Mouse (Mus musculus) forebrain, embryonic 15.5 days (tissue): ENCODE data around the gene Acvr1. TPM values are rescaled to one million over a fixed set of nuclear protein-coding genes. Genes with fewer than 3 reads are reported as not detected.
A peak's percentile ranks its signal among the peaks of the same experiment; 100 is the strongest.

Source experiments
- ATAC-seq: fragments of 200-750 bp; cut with Nextera tagmentation; replicated peaks from 2 replicates; pipeline ENCODE4 v1.8.0; 2017; ENCODE audit warnings: mild to moderate bottlenecking, moderate TSS enrichment, moderate library complexity
- H3K27ac ChIP-seq: fragments of 300-500 bp; sonication (generic); replicated peaks from 2 replicates; pipeline ENCODE4 v1.5.1; 2015; ENCODE audit warnings: mild to moderate bottlenecking, inconsistent platforms
- H3K27me3 ChIP-seq: fragments of 300-500 bp; sonication (generic); 2 replicates; pipeline ENCODE4 v1.6.1; 2015; ENCODE audit warnings: inconsistent platforms
- H3K36me3 ChIP-seq: fragments of 300-500 bp; sonication (generic); 2 replicates; pipeline ENCODE4 v1.6.1; 2015; ENCODE audit warnings: mild to moderate bottlenecking, inconsistent platforms
- H3K4me1 ChIP-seq: fragments of 300-500 bp; sonication (generic); 2 replicates; pipeline ENCODE4 v1.6.1; 2015; ENCODE audit warnings: inconsistent platforms
- H3K4me2 ChIP-seq: fragments of 300-500 bp; sonication (generic); replicated peaks from 2 replicates; pipeline ENCODE4 v1.6.1; 2015; ENCODE audit warnings: mild to moderate bottlenecking, inconsistent platforms
- H3K4me3 ChIP-seq: fragments of 300-500 bp; sonication (generic); 2 replicates; pipeline ENCODE4 v1.5.1; 2015; ENCODE audit warnings: mild to moderate bottlenecking, inconsistent platforms
- H3K9ac ChIP-seq: fragments of 300-500 bp; sonication (generic); replicated peaks from 2 replicates; pipeline ENCODE4 v1.6.1; 2015; ENCODE audit warnings: mild to moderate bottlenecking, inconsistent platforms
- H3K9me3 ChIP-seq: fragments of 300-500 bp; sonication (generic); 2 replicates; pipeline ENCODE4 v1.6.1; 2016; ENCODE audit warnings: inconsistent platforms
- WGBS: fragments of 180-500 bp; shearing (Covaris S2); methylation state at CpG from one replicate; pipeline ENCODE4 v1.1.7; 2015; ENCODE audit warnings: mixed read lengths; 5-methylcytosine and 5-hydroxymethylcytosine counted together
- polyA plus RNA-seq: library from polyadenylated mRNA; unstranded; fragments of >200 nt; fragmentation: Nextera tagmentation; extraction: Ambion mirVana; gene quantifications from 2 replicates; pipeline ENCODE4 v1.2.1, GENCODE M21; 2015

Acvr1 gene
- polyA plus RNA-seq, 1 experiment from 2014 or later = 7.9 TPM

DNA sequence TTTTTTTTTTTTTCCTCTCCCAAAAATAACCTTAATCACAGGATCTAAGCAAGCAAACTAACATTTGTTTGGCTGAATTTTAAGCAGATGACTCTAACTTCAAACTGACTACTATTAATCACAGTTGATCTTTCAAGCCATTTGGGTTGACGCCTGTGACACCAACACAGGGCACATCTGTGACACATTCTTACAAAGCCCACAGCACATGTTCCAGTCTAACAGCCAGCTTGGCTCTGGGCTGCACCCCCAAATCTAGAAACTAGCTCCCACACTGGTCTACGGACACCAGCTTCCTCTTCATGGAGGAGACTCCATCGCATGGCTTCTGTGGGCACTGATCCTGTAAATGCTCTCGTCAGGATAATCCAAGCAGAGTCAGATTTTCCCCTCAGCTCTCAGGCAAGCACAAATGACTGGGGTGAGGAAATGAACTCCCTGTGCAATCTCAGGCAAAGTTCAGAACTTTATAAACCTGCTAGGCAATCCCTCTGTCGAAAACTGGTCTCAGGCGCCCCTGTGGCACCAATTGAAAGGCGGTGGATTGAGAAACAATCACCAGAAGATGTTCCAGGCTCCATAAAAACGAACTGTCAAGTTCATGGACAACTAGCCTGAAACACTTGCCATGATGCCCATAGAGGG, 110.0 kb downstream of the Acvr1 start:
- Histone ChIP-seq H3K27ac (no peak overlapping the region), H3K4me2 (no peak overlapping the region), H3K4me1 (no peaks in the 10 kb centered on the region), H3K9me3 (no peaks in the 10 kb centered on the region), H3K36me3 (peaks cover 24% of the 10 kb centered on the region), H3K9ac (no peak overlapping the region), H3K4me3 (no peak overlapping the region), H3K27me3 (no peaks in the 10 kb centered on the region)
- ATAC-seq = no peak
- 93% methylated on average over 8 of the region's 8 CpGs for WGBS

DNA sequence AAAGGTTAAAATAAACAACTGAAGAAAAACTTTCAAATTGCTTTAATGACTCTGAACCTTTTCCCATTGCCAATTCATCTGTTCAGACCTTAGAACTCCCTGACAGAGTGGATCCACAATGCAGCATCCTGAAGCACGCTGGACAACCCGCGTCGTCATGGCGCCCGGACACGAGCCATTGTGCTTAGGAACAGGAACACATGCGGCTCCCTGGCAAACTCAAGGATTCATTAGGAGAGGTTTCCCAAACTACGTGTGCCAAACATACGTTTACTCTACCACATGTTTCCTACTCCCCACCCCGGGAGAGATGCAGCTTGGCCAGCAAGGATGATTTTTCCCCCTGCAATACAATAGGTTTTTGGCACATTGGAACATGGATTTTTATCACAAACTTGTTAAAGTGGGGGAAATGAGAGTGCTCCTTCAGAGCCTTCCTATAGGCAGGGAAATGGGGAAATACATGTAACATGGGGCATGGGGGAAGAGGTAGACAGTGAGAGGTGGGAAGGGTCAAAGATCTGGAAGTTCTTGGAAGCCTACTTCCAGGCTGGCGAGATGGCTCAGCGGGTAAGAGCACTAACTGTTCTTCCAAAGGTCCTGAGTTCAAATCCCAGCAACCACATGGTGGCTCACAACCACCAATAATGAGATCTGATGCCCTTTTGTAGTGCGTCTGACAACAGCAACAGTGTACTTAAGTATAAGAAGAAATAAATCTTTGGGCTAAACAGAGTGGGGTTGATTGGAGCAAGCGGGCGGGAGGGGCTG, 112.7 kb downstream of the Acvr1 start:
- no peak overlapping the region for H3K27ac ChIP-seq
- no peak overlapping the region for H3K9ac ChIP-seq
- H3K36me3 ChIP-seq = peaks cover 17% of the 10 kb centered on the region
- H3K9me3 ChIP-seq = no peaks in the 10 kb centered on the region
- no peak overlapping the region for H3K4me2 ChIP-seq
- 84% methylated on average over 16 of the region's 16 CpGs for WGBS
- H3K27me3 ChIP-seq = no peaks in the 10 kb centered on the region
- H3K4me3 ChIP-seq = no peak overlapping the region
- no peak for ATAC-seq
- no peaks in the 10 kb centered on the region for H3K4me1 ChIP-seq

DNA sequence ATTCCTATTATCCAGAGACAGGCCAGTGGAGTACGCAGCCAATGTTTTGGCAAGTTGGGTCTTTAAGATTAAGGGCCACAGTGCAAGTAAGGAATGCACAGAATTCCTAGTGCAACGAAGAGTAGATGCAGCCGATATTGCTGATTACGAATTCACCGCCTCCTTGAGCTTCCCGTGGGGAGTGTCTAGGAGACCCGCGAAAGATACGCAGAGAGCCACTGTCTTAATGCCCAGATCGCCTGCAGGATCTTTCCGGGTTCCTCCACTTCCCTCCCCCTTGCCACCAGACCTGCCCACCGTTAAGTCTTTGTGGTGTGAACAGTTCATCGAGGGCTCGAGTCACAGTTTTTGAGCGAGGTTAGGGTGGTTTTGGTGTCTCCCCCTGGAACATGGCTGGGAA, 120.0 kb downstream of the Acvr1 start:
- Histone ChIP-seq H3K4me2 (no peak overlapping the region), H3K4me3 (no peak overlapping the region), H3K27me3 (no peaks in the 10 kb centered on the region), H3K27ac (no peak overlapping the region), H3K4me1 (no peaks in the 10 kb centered on the region), H3K36me3 (peaks cover 20% of the 10 kb centered on the region), H3K9me3 (no peaks in the 10 kb centered on the region), H3K9ac (no peak overlapping the region)
- 95% methylated on average over 15 of the region's 15 CpGs for WGBS
- ATAC-seq = no peak

DNA sequence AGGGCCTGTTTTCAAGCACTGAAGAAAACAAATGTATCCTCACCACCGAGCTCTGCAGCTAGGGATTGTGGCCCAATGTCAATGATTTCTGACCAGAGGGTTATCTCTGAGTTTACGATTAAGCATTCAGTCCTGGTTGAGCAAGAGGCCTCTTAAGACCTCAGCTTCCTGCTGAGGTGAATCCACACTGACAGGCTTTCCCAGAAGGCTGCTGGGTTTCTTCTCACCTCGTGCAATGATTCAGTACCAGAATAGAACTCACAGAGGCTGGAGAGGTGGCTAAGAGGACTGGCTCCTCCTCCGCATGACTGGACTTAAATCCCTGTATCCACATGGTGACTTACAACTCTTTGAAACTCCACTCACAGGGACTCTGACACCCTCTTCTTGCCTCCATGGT, 123.8 kb downstream of the Acvr1 start:
- Histone ChIP-seq H3K36me3 (peaks cover 19% of the 10 kb centered on the region), H3K9me3 (no peaks in the 10 kb centered on the region), H3K4me3 (no peak overlapping the region), H3K27ac (no peak overlapping the region), H3K4me1 (no peaks in the 10 kb centered on the region), H3K4me2 (no peak overlapping the region), H3K27me3 (no peaks in the 10 kb centered on the region), H3K9ac (no peak overlapping the region)
- WGBS = 76% methylated on average over 4 of the region's 4 CpGs
- no peak for ATAC-seq

DNA sequence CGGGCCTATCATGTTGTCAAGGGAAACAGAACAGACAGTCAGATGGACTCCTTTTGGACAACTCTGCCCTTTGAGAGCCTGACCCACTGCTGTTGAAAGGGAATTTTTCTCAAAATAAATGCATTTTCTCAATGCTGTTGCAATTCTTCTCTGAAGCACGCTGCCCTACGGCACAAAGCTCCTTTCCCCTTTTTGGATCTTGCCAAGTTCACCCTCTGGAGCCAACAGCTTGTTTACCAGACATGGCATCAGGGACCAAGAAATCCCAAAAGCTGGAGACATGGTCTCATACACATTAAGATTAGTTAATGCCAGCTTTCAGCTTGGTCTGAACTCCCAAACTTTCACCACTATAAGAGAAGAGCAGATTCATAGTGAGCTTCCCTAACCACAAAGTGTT, 130.0 kb downstream of the Acvr1 start:
- no peak overlapping the region for H3K9ac ChIP-seq
- no peak overlapping the region for H3K4me2 ChIP-seq
- ATAC-seq = no peak
- H3K36me3 ChIP-seq = no peaks in the 10 kb centered on the region; the same call in none of the 2 replicates
- H3K9me3 ChIP-seq = no peaks in the 10 kb centered on the region
- H3K4me1 ChIP-seq = no peaks in the 10 kb centered on the region
- H3K4me3 ChIP-seq = no peak overlapping the region
- no peaks in the 10 kb centered on the region for H3K27me3 ChIP-seq
- 75% methylated on average over 3 of the region's 3 CpGs for WGBS
- no peak overlapping the region for H3K27ac ChIP-seq

DNA sequence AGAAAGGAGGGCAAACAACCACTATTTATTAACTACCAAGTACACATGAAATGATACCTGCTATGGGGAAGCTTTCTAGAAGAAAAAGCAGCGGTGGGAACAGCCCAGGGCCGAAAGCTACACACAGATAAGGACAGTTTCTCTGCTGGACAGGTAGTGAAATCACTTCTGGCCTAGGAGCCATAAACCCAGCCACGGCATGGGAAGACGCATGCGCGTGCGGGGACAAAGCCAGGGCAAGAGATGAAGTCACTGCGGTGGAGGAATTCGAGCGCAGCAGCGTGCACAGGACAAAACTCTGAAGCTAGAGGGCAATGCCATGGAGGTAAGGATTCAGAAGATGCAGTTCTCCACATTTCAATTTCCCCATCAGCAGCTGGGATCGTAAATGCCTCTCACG, 131.4 kb downstream of the Acvr1 start:
- Histone ChIP-seq H3K4me2 (no peak overlapping the region), H3K9ac (no peak overlapping the region), H3K9me3 (no peaks in the 10 kb centered on the region), H3K4me1 (no peaks in the 10 kb centered on the region), H3K4me3 (no peak overlapping the region), H3K36me3 (no peaks in the 10 kb centered on the region; the same call in none of the 2 replicates), H3K27ac (no peak overlapping the region), H3K27me3 (no peaks in the 10 kb centered on the region)
- WGBS = 91% methylated on average over 13 of the region's 13 CpGs
- no peak for ATAC-seq

DNA sequence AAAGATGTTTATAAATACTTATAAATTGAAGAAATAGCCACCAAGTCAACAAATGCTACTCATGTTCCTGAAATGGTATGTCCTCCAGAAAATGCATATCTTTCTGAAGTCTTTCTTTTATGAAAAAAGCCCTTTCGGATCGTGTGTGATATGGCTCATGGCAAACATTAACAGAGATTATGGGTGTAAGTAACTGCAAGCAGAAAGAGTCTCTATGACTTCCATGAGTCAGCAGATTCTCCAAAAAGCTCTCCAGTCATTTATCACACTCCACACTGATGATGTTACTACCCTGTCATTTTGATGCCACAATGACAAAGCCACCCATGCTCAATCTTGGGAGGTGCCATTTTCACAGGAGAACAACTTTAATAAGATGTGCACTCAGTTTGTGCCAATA, 132.5 kb downstream of the Acvr1 start:
- Histone ChIP-seq H3K9ac (no peak overlapping the region), H3K4me2 (no peak overlapping the region), H3K36me3 (no peaks in the 10 kb centered on the region; the same call in none of the 2 replicates), H3K27me3 (no peaks in the 10 kb centered on the region), H3K4me3 (no peak overlapping the region), H3K4me1 (no peaks in the 10 kb centered on the region), H3K9me3 (no peaks in the 10 kb centered on the region), H3K27ac (no peak overlapping the region)
- no peak for ATAC-seq
- 86% methylated on average over 2 of the region's 2 CpGs for WGBS

DNA sequence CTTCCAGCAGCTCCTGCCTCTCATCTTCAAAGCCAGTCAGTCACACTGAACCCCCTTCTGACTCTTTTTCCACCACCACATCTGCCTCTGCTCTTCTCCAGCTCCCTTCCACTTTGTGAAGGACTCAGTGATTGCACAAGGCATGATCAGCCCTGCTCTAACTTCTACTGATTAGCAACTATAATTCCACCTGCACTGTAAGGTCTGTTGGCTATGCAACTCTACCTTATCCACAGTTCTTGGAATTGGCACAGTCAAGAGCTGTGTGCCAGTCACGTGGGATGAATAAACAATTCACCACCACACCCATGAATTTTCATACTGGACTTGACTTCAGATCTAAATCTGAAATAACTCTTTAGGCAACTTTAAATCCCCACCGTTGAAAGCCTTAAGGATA, 133.6 kb downstream of the Acvr1 start:
- Histone ChIP-seq H3K4me2 (no peak overlapping the region), H3K9ac (no peak overlapping the region), H3K4me3 (no peak overlapping the region), H3K36me3 (no peaks in the 10 kb centered on the region), H3K27me3 (no peaks in the 10 kb centered on the region), H3K27ac (no peak overlapping the region), H3K4me1 (no peaks in the 10 kb centered on the region), H3K9me3 (no peaks in the 10 kb centered on the region)
- no peak for ATAC-seq
- 82% methylated on average over 2 of the region's 2 CpGs for WGBS

DNA sequence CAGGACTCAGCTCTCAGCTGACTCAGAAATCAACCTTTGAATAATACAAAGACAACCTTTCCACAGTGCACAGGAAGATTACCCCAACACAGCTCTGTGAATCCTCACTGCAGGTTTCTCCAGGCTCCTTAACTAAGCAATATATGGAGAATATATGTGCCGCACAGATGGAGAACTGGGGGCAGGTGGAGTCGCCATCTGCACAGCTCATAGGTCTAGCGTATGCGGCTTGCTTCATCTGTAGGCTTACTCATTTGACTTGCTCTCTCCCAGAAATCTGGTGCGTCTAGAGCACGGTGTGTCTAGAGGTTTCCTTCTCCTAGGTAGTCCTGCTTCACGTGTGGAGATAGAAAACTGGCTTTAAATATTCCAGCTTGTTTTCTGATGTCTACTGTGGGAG, 134.7 kb downstream of the Acvr1 start:
- H3K4me3 ChIP-seq = no peak overlapping the region
- no peaks in the 10 kb centered on the region for H3K36me3 ChIP-seq
- H3K27me3 ChIP-seq = no peaks in the 10 kb centered on the region
- H3K4me2 ChIP-seq = no peak overlapping the region
- H3K9ac ChIP-seq = no peak overlapping the region
- H3K27ac ChIP-seq = peak overlapping the region; percentile 31; the same call in 1 of the 2 replicates
- no peaks in the 10 kb centered on the region for H3K9me3 ChIP-seq
- no peaks in the 10 kb centered on the region for H3K4me1 ChIP-seq
- ATAC-seq = peak; percentile 78
- WGBS = 83% methylated on average over 7 of the region's 7 CpGs

DNA sequence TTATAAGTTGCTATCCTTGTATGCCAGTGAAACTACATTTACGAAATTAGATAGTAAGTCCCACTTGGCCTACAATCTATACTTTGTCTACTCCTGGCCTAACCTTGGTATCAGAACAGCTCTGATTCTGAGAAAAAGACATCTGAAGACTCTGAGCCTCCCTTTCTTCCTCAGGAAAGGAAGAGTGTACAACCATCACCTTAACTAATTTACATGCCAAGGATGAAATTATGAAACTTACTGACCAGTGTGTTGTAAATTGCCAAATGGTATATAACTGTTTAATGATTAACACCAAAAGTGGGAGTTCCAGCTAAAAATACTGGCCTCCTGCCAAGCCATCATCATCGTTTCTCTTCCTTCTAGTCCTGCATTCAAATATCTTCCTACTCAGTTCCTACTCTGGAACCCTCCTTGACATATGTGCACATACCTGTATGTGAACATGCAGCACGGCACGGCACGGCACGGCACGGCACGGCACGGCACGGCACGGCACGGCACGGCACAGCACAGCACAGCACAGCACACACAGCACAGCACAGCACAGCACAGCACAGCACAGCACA, 141.4 kb downstream of the Acvr1 start:
- no peaks in the 10 kb centered on the region for H3K27me3 ChIP-seq
- no peaks in the 10 kb centered on the region for H3K9me3 ChIP-seq
- WGBS = 95% methylated on average over 13 of the region's 13 CpGs
- no peak overlapping the region for H3K4me2 ChIP-seq
- no peak overlapping the region for H3K4me3 ChIP-seq
- ATAC-seq = no peak
- no peaks in the 10 kb centered on the region for H3K4me1 ChIP-seq
- no peak overlapping the region for H3K27ac ChIP-seq
- H3K36me3 ChIP-seq = no peaks in the 10 kb centered on the region
- H3K9ac ChIP-seq = no peak overlapping the region

DNA sequence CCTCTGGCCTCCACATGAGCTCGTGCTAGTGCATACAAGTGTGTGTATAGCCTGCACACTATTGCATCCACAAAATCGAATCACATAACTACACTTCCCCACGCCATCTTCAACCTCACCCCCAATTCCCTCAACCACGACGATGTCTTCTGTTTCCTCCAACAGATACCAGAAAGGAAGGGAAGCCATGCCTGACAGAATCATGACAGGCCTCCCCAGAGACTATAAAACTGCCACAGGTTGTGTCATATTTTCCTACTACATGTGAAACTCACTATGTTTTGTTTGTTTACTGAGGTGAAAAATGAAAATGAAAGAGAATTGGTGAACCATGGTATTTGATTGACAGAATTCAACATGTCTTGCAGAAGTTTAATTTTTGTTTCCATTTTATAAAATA, 143.6 kb downstream of the Acvr1 start:
- WGBS = 94% methylated on average over 5 of the region's 5 CpGs
- no peaks in the 10 kb centered on the region for H3K27me3 ChIP-seq
- no peaks in the 10 kb centered on the region for H3K9me3 ChIP-seq
- no peaks in the 10 kb centered on the region for H3K4me1 ChIP-seq
- H3K4me2 ChIP-seq = no peak overlapping the region
- no peak for ATAC-seq
- no peaks in the 10 kb centered on the region for H3K36me3 ChIP-seq
- no peak overlapping the region for H3K4me3 ChIP-seq
- H3K9ac ChIP-seq = no peak overlapping the region
- H3K27ac ChIP-seq = no peak overlapping the region

DNA sequence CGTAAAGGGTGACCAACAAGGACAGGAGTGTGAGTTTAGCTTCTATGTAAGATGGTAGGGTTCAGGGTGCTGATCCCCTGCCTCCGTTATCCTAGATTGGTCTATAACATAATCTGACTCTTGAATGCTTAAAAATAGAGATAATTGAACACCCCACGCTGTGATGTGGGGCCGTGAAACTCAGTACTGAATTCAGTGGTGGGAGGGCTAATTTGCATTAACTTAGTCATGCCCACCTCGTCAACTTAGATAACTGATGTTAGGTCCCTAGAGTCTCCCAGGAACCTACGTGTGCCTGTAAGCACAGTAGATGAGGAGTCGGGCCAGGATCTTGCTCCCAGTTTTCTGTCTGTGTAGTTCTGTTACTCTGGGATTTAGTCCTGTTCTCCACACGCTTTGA, 147.4 kb downstream of the Acvr1 start:
- Histone ChIP-seq H3K4me1 (no peaks in the 10 kb centered on the region), H3K36me3 (no peaks in the 10 kb centered on the region), H3K27ac (no peak overlapping the region), H3K9ac (no peak overlapping the region), H3K4me3 (no peak overlapping the region), H3K27me3 (no peaks in the 10 kb centered on the region), H3K9me3 (no peaks in the 10 kb centered on the region), H3K4me2 (no peak overlapping the region)
- no peak for ATAC-seq
- 77% methylated on average over 8 of the region's 8 CpGs for WGBS
